Mouse (Mus musculus) cerebellum, adult 2 months (tissue): ENCODE measurements around the gene Treh. TPM values are rescaled to one million over a fixed set of nuclear protein-coding genes. Genes with fewer than 3 reads are reported as not detected.
A peak's percentile ranks its signal among the peaks of the same experiment; 100 is the strongest.

ENCODE experiments used
- DNase-seq, 2 experiments: peaks; one replicate each; pipeline ENCODE4 v3.0.0; 2021
- H3K27ac ChIP-seq: fragments of 200-500 bp; 2 replicates; pipeline ENCODE4 v1.5.1; 2012; ENCODE audit warnings: low read length, control low read depth, inconsistent platforms; ENCODE audit not compliant: insufficient read depth
- H3K27me3 ChIP-seq: fragments of 200-500 bp; 2 replicates; pipeline ENCODE4 v1.6.1; 2012; ENCODE audit warnings: inconsistent platforms, mild to moderate bottlenecking, low read length, moderate library complexity; ENCODE audit not compliant: control insufficient read depth, insufficient read depth
- H3K4me1 ChIP-seq: fragments of 200-500 bp; 2 replicates; pipeline ENCODE4 v1.6.1; 2011; ENCODE audit warnings: low read length; ENCODE audit not compliant: control insufficient read depth, insufficient read depth
- H3K4me3 ChIP-seq: fragments of 200-500 bp; replicated peaks from 2 replicates; pipeline ENCODE3; 2011; ENCODE audit warnings: mild to moderate bottlenecking, low read depth, low read length, control low read depth; ENCODE audit not compliant: insufficient read depth
- CTCF ChIP-seq: fragments of 200-500 bp; IDR thresholded peaks from 2 replicates; pipeline ENCODE4 v1.5.1; 2011; ENCODE audit warnings: low read depth, mild to moderate bottlenecking, control low read depth, low read length, moderate library complexity, borderline replicate concordance; ENCODE audit not compliant: insufficient read depth
- POLR2A ChIP-seq: fragments of 200-500 bp; IDR thresholded peaks from 2 replicates; pipeline ENCODE4 v1.6.1; 2011; ENCODE audit warnings: low read length, control low read depth, borderline replicate concordance; ENCODE audit not compliant: insufficient read depth
- WGBS: fragments of 180-500 bp; shearing (Covaris S2); methylation state at CpG from one replicate; pipeline ENCODE4 v1.1.7; 2018; 5-methylcytosine and 5-hydroxymethylcytosine counted together
- polyA plus RNA-seq: library from polyadenylated mRNA; depleted of rRNA; stranded (reverse); fragments of >200 nt; gene quantifications from 2 replicates; pipeline ENCODE4 v1.2.3, GENCODE M21; 2012

Treh gene
- polyA plus RNA-seq, 1 experiment, result not detected

- Histone ChIP-seq H3K27ac (no peak overlapping the region), H3K4me1 (peaks cover 46% of the 10 kb centered on the region), H3K27me3 (no peaks in the 10 kb centered on the region), H3K4me3 (no peak overlapping the region)
- whole genome bisulfite sequencing, result 87% methylated on average over 6 of the region's 6 CpGs
- TF ChIP-seq CTCF, result no peak
- no peak for TF ChIP-seq POLR2A
- no peak for DNase-seq
Observed at GRCm38 (mm10) chr9:44713080-44713479, 40.0 kb downstream of the Treh start.

DNA sequence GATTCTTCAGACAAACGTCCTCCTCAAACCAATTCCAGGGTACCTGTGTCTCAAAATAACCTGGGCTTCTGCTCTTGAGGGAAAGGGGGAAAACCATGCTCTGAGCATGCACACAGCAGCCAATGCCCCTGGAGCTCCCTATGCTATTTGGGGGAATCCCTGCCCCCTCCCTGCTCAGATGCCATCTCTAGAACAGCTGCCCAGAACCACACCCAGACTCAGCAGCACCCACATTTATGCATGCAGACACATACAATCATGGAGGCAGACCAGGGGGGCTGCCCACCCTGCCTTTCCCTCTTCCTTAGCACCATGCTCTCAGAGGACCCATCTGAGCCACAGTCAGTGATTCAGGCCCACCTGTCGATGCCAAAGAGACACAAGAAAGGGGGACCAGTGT, 40.5 kb downstream of the Treh start:
- Histone ChIP-seq H3K27ac (no peak overlapping the region), H3K27me3 (no peaks in the 10 kb centered on the region), H3K4me3 (no peak overlapping the region), H3K4me1 (peaks cover 48% of the 10 kb centered on the region)
- 73% methylated on average over 2 of the region's 2 CpGs for WGBS
- no peak for DNase-seq
- TF ChIP-seq CTCF (no peak), POLR2A (no peak)

GRCm38 (mm10) chr9:44715109-44715508, 42.1 kb downstream of the Treh start:
- 26% methylated on average over 17 of the region's 17 CpGs for WGBS
- peaks cover 57% of the 10 kb centered on the region for H3K4me1 ChIP-seq
- no peak overlapping the region for H3K27ac ChIP-seq
- TF ChIP-seq POLR2A, result no peak
- TF ChIP-seq CTCF, result no peak
- no peaks in the 10 kb centered on the region for H3K27me3 ChIP-seq
- H3K4me3 ChIP-seq, result peak overlapping the region; percentile 7
- peak; percentile 76 to 81 for DNase-seq

- TF ChIP-seq CTCF (no peak), POLR2A (no peak)
- Histone ChIP-seq H3K4me1 (peaks cover 61% of the 10 kb centered on the region), H3K27ac (no peak overlapping the region), H3K27me3 (no peaks in the 10 kb centered on the region), H3K4me3 (no peak overlapping the region)
- WGBS, result 92% methylated on average over 29 of the region's 29 CpGs
- DNase-seq, result no peak
Observed at GRCm38 (mm10) chr9:44715705-44716362, 42.8 kb downstream of the Treh start.

DNA sequence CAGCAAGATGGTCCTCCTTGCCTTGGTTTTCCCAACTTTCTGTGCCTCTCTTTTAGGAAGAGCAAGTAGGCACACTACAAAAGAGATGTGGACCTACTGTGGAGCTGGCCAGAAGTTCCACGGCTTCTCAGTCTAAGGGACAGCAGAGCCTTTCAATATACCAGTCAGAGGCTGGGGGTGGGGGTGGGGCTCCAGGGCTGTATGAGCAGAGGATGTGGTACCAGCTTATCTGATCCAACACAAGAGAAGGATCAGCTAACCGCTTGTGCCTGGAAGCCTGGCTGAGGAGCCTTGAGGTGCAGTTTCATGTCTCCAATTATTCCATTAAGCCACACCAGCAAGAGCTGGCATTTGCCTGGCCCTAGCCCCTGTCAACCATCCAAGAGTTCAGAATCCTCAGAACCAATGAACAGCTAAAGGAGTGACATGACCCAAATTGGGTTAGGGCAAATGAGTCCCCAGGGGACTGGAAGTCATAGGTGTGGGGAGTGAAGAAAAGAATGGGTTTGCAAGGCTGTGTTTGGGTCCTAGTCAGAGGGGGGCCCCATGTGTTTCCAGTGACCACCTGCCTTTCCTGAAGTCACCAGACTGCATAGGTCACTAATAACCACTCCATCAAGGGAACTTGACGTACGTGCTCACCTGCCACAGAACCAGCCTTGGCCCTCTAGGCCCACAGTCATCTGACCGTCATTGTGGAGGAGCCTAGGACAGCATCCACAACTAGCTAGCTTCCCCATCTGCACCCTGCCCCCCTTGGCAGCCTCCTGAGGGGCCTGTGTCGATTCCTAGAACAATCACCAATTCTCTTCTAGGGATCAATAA, 44.2 kb downstream of the Treh start:
- Histone ChIP-seq H3K27ac (peak overlapping the region; percentile 35), H3K4me3 (no peak overlapping the region), H3K4me1 (peaks cover 63% of the 10 kb centered on the region), H3K27me3 (no peaks in the 10 kb centered on the region)
- TF ChIP-seq CTCF (no peak), POLR2A (no peak)
- DNase-seq, result no peak
- WGBS, result 42% methylated on average over 6 of the region's 6 CpGs

GRCm38 (mm10) chr9:44717822-44718242, 44.8 kb downstream of the Treh start:
- TF ChIP-seq POLR2A, result no peak
- no peak for TF ChIP-seq CTCF
- Histone ChIP-seq H3K27ac (peak overlapping the region; percentile 93), H3K27me3 (no peaks in the 10 kb centered on the region), H3K4me1 (peaks cover 63% of the 10 kb centered on the region), H3K4me3 (no peak overlapping the region)
- WGBS, result 8% methylated on average over 10 of the region's 10 CpGs
- peak; percentile 89 to 94 for DNase-seq

GRCm38 (mm10) chr9:44718937-44719631, 46.1 kb downstream of the Treh start:
- 28% methylated on average over 12 of the region's 12 CpGs for WGBS
- Histone ChIP-seq H3K4me3 (peak overlapping the region; percentile 90), H3K27ac (peak overlapping the region; percentile 91; the same call in 1 of the 2 replicates), H3K4me1 (peaks cover 54% of the 10 kb centered on the region), H3K27me3 (no peaks in the 10 kb centered on the region)
- DNase-seq, result peak; percentile 66 to 71
- TF ChIP-seq POLR2A (no peak), CTCF (no peak)
